Mouse (Mus musculus): ENCODE results near the gene F2rl2. TPM values are rescaled to one million over a fixed set of nuclear protein-coding genes. Genes with fewer than 3 reads are reported as not detected.

F2rl2 gene
- polyA plus RNA-seq, 1 experiment from 2014 or later: 0.79 TPM

- Histone ChIP-seq H3K27ac (replicated peaks) (no peak overlapping the region), H3K4me3 (no peak overlapping the region), H3K27me3 (replicated peaks) (no peaks in the 10 kb centered on the region), H3K9ac (no peak overlapping the region), H3K9me3 (no peaks in the 10 kb centered on the region), H3K4me1 (peaks cover 16% of the 10 kb centered on the region; the same call in 1 of the 2 replicates), H3K4me2 (no peak overlapping the region), H3K36me3 (no peaks in the 10 kb centered on the region)
- ATAC-seq (ENCODE audit: extremely low read depth, insufficient number of reproducible peaks, low FRiP score, low TSS enrichment): no peak
- 73% methylated on average over 9 of the region's 9 CpGs for whole genome bisulfite sequencing
Measured at GRCm38 (mm10) chr13:95742881-95743466, 46.3 kb downstream of the F2rl2 start.

DNA sequence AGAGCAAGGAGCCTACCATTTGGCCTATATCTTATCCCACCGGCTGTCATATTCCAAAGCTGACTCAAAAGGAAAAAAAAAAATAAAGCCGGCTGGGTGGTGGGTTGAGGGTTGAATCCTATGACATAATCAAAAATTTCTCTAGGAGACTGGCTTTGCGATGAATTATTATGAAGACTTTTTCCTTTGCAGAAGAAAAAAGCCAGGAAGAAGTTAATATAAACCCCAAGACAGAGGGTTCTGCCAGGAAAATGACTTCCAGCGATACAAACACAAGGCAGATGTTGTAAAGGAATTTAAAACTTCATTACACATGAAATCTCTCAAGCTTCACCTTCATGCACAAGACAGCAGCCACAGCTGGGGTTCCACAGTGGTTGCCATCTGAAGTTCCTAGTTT, 48.8 kb downstream of the F2rl2 start:
- no peaks in the 10 kb centered on the region for H3K9me3 ChIP-seq
- H3K36me3 ChIP-seq: no peaks in the 10 kb centered on the region
- H3K4me3 ChIP-seq: no peak overlapping the region
- H3K4me1 ChIP-seq: peaks cover 17% of the 10 kb centered on the region; the same call in 1 of the 2 replicates
- H3K27me3 ChIP-seq (replicated peaks): no peaks in the 10 kb centered on the region
- peak overlapping the region; percentile 20; the same call in 1 of the 2 replicates for H3K27ac ChIP-seq (replicated peaks)
- H3K9ac ChIP-seq: no peak overlapping the region
- WGBS: 73% methylated on average over 4 of the region's 4 CpGs
- ATAC-seq (ENCODE audit: extremely low read depth, insufficient number of reproducible peaks, low FRiP score, low TSS enrichment): no peak
- no peak overlapping the region for H3K4me2 ChIP-seq

GRCm38 (mm10) chr13:95746509-95746908, 49.9 kb downstream of the F2rl2 start:
- ATAC-seq (ENCODE audit: extremely low read depth, insufficient number of reproducible peaks, low FRiP score, low TSS enrichment): no peak

DNA sequence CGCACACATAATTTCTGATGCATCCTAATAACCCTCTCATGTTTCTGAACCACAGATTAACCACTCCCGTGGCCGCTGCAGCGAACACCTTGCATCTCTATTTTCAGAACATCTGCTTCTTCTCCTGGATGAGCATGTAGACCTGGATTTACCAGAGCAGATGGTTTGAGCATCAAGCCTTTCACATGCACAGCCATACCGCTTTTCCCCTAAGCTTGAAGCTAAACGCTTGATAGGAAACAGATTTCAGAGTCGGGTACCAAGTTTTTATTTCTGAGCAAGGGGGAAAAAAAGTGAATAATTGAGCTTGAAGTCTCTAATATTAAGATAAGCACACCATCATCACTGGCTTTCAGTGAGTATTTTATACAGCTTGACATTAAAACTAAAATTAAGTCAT, 50.4 kb downstream of the F2rl2 start:
- H3K9me3 ChIP-seq: no peaks in the 10 kb centered on the region
- no peaks in the 10 kb centered on the region for H3K27me3 ChIP-seq (replicated peaks)
- H3K36me3 ChIP-seq: no peaks in the 10 kb centered on the region
- ATAC-seq (ENCODE audit: extremely low read depth, insufficient number of reproducible peaks, low FRiP score, low TSS enrichment): no peak
- no peak overlapping the region for H3K9ac ChIP-seq
- H3K4me2 ChIP-seq: no peak overlapping the region
- 73% methylated on average over 7 of the region's 7 CpGs for WGBS
- no peak overlapping the region for H3K4me3 ChIP-seq
- no peak overlapping the region for H3K27ac ChIP-seq (replicated peaks)
- H3K4me1 ChIP-seq: peaks cover 17% of the 10 kb centered on the region; the same call in 1 of the 2 replicates

More at GRCm38 (mm10) chr13:95746509-95746908, 49.9 kb downstream of the F2rl2 start:
- Histone ChIP-seq H3K9me3 (no peaks in the 10 kb centered on the region), H3K4me3 (no peak overlapping the region), H3K4me2 (no peak overlapping the region), H3K27me3 (replicated peaks) (no peaks in the 10 kb centered on the region), H3K9ac (no peak overlapping the region), H3K36me3 (no peaks in the 10 kb centered on the region), H3K4me1 (peaks cover 17% of the 10 kb centered on the region; the same call in 1 of the 2 replicates), H3K27ac (replicated peaks) (no peak overlapping the region)
- 11% methylated on average over 6 of the region's 6 CpGs for WGBS

DNA sequence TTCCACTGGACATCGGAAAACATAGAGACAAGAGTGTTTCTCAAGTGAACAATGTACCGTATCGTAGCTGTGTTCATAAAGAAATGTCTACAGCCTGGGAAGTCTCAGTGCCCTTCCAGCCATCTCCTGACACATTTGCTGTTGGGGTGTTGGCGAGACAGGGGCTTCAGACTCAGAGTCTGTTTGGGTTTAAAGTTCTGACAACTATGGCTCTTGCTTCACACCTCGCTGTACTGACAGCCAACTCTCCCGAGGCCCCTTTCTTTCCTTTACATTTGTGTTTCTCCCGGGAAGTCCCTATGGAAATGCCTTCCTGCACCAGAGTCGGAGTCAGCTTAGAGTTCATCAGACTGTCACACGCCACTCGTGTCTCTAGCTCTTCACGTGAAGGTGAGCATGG, 50.9 kb downstream of the F2rl2 start:
- Histone ChIP-seq H3K27me3 (replicated peaks) (no peaks in the 10 kb centered on the region), H3K4me2 (no peak overlapping the region), H3K36me3 (no peaks in the 10 kb centered on the region), H3K4me3 (no peak overlapping the region), H3K9me3 (no peaks in the 10 kb centered on the region), H3K27ac (replicated peaks) (0 out of 2 replicates have a peak overlapping the region, but pooled peaks have one; percentile 4), H3K9ac (no peak overlapping the region), H3K4me1 (peaks cover 20% of the 10 kb centered on the region; the same call in 1 of the 2 replicates)
- WGBS: 46% methylated on average over 11 of the region's 11 CpGs
- ATAC-seq (ENCODE audit: extremely low read depth, insufficient number of reproducible peaks, low FRiP score, low TSS enrichment): no peak

Other genes with a start within 250 kb of the F2rl2 start
- gene S100z, start 218.1 kb upstream of the F2rl2 start, polyA plus RNA-seq (2015; fragmentation: Nextera tagmentation; extraction: Ambion mirVana): not detected in 2 replicates
- 0.27 and 0.59 TPM in 2 replicates for gene F2rl1, start 171.6 kb upstream of the F2rl2 start, polyA plus RNA-seq (2015; fragmentation: Nextera tagmentation; extraction: Ambion mirVana)
- gene F2r, start 78.4 kb upstream of the F2rl2 start, polyA plus RNA-seq (2015; fragmentation: Nextera tagmentation; extraction: Ambion mirVana): 124 and 129 TPM in 2 replicates
- 3.6 and 4.5 TPM in 2 replicates for gene Iqgap2, start 195.1 kb downstream of the F2rl2 start, polyA plus RNA-seq (2015; fragmentation: Nextera tagmentation; extraction: Ambion mirVana)

Measured in heart, embryonic 13.5 days (tissue).